Mouse (Mus musculus): ENCODE results near the gene Tmem159. TPM values are rescaled to one million over a fixed set of nuclear protein-coding genes. Genes with fewer than 3 reads are reported as not detected.
A peak's percentile ranks its signal among the peaks of the same experiment; 100 is the strongest.

Gene Tmem159
- 1 to 10 TPM; 8.0 to 8.4 TPM for total RNA-seq (2021)
- long read RNA-seq, experiment 1, transcript Tmem159-201 (5 exons, 1,484 nt) = major isoform, 8 of 8 reads
- long read RNA-seq, experiment 1, partial matches to known transcripts = 0 of 8 reads
- long read RNA-seq, experiment 1, other reads (novel, unspliced or antisense) = 0 of 8 reads
- long read RNA-seq, experiment 2, partial matches to known transcripts = 0 of 4 reads
- long read RNA-seq, experiment 2, other reads (novel, unspliced or antisense) = 0 of 4 reads

GRCm38 (mm10) chr7:120102164-120102972, at the start of gene Tmem159:
TSS of gene Tmem159 (plus strand) at chr7:120102353.
- peak; percentile 87 for DNase-seq

GRCm38 (mm10) chr7:120054016-120054415, 48.1 kb upstream of the Tmem159 start:
- no peak for DNase-seq

GRCm38 (mm10) chr7:120055479-120055878, 46.7 kb upstream of the Tmem159 start:
- DNase-seq = no peak

- DNase-seq = no peak
Observed at GRCm38 (mm10) chr7:120064045-120064444, 38.1 kb upstream of the Tmem159 start.

- DNase-seq = no peak
Observed at GRCm38 (mm10) chr7:120068114-120068513, 34.0 kb upstream of the Tmem159 start.

- no peak for DNase-seq
Observed at GRCm38 (mm10) chr7:120069164-120069563, 33.0 kb upstream of the Tmem159 start.

- DNase-seq = no peak
Observed at GRCm38 (mm10) chr7:120080177-120080576, 22.0 kb upstream of the Tmem159 start.

- DNase-seq = no peak
Observed at GRCm38 (mm10) chr7:120093033-120093432, 9.1 kb upstream of the Tmem159 start.

GRCm38 (mm10) chr7:120094216-120094615, 7.9 kb upstream of the Tmem159 start:
- DNase-seq = no peak

- DNase-seq = no peak
Observed at GRCm38 (mm10) chr7:120095180-120095579, 7.0 kb upstream of the Tmem159 start, which contains the start of gene Dnah3. TSS of gene Dnah3 (minus strand) at chr7:120095280.

GRCm38 (mm10) chr7:120097845-120098244, 4.3 kb upstream of the Tmem159 start:
- DNase-seq = peak; percentile 47

GRCm38 (mm10) chr7:120098403-120098802, 3.8 kb upstream of the Tmem159 start:
- peak; percentile 70 for DNase-seq

GRCm38 (mm10) chr7:120103019-120103567, 940 bp downstream of the Tmem159 start:
- no peak for DNase-seq

- no peak for DNase-seq
Observed at GRCm38 (mm10) chr7:120104975-120105374, 2.8 kb downstream of the Tmem159 start.

- DNase-seq = no peak
Observed at GRCm38 (mm10) chr7:120106356-120106755, 4.2 kb downstream of the Tmem159 start.

- no peak for DNase-seq
Observed at GRCm38 (mm10) chr7:120109676-120110075, 7.5 kb downstream of the Tmem159 start.

GRCm38 (mm10) chr7:120116976-120117375, 14.8 kb downstream of the Tmem159 start:
- no peak for DNase-seq

- no peak for DNase-seq
Observed at GRCm38 (mm10) chr7:120117529-120117928, 15.4 kb downstream of the Tmem159 start.

GRCm38 (mm10) chr7:120123776-120124175, 21.6 kb downstream of the Tmem159 start:
- no peak for DNase-seq

GRCm38 (mm10) chr7:120124844-120125243, 22.7 kb downstream of the Tmem159 start:
- peak; percentile 54 for DNase-seq

- no peak for DNase-seq
Observed at GRCm38 (mm10) chr7:120126976-120127685, 25.0 kb downstream of the Tmem159 start.

GRCm38 (mm10) chr7:120127686-120128059, 25.5 kb downstream of the Tmem159 start:
- no peak for DNase-seq

- no peak for DNase-seq
Observed at GRCm38 (mm10) chr7:120128951-120129350, 26.8 kb downstream of the Tmem159 start.

Data from gastrocnemius, postnatal 10 days (tissue).